Mouse (Mus musculus): ENCODE results near the gene Myadm. TPM values are rescaled to one million over a fixed set of nuclear protein-coding genes. Genes with fewer than 3 reads are reported as not detected.

Gene Myadm
- polyA plus RNA-seq, 1 experiment from 2014 or later: 55.1 TPM

Other genes with a start within 250 kb of the Myadm start
- gene AU018091, start 119.9 kb upstream of the Myadm start, polyA plus RNA-seq (2015; fragmentation: Nextera tagmentation; extraction: Ambion mirVana): not detected in 2 replicates
- gene Nlrp12, start 39.3 kb upstream of the Myadm start, polyA plus RNA-seq (2015; fragmentation: Nextera tagmentation; extraction: Ambion mirVana): 0.46 and 0.57 TPM in 2 replicates
- 0.68 TPM in 1 of 2 replicates, not detected in the other for gene Prkcg, start 99 bp downstream of the Myadm start, polyA plus RNA-seq (2015; fragmentation: Nextera tagmentation; extraction: Ambion mirVana)
- gene Cacng7, start 43.9 kb downstream of the Myadm start, polyA plus RNA-seq (2015; fragmentation: Nextera tagmentation; extraction: Ambion mirVana): not detected in 2 replicates
- gene Cacng8, start 101.6 kb downstream of the Myadm start, polyA plus RNA-seq (2015; fragmentation: Nextera tagmentation; extraction: Ambion mirVana): not detected in 2 replicates
- 0.41 and 0.58 TPM in 2 replicates for gene Cacng6, start 135.1 kb downstream of the Myadm start, polyA plus RNA-seq (2015; fragmentation: Nextera tagmentation; extraction: Ambion mirVana)
- gene Tarm1, start 213.5 kb downstream of the Myadm start, polyA plus RNA-seq (2015; fragmentation: Nextera tagmentation; extraction: Ambion mirVana): 0.14 and 0.21 TPM in 2 replicates

Measured in liver, embryonic 16.5 days (tissue).